Mouse (Mus musculus) stomach, embryonic 16.5 days (tissue): ENCODE data around the gene Olfr368. TPM values are rescaled to one million over a fixed set of nuclear protein-coding genes. Genes with fewer than 3 reads are reported as not detected.

Source experiments
- ATAC-seq: fragments of 200-750 bp; cut with Nextera tagmentation; 2 replicates; pipeline ENCODE4 v1.8.0; 2017; ENCODE audit warnings: moderate number of reproducible peaks, moderate TSS enrichment; ENCODE audit not compliant: insufficient read depth, low FRiP score
- H3K27ac ChIP-seq: fragments of 300-500 bp; sonication (generic); 2 replicates; pipeline ENCODE4 v1.5.1; 2014; ENCODE audit warnings: low read length
- H3K27me3 ChIP-seq: fragments of 300-500 bp; sonication (generic); 2 replicates; pipeline ENCODE4 v1.6.1; 2014; ENCODE audit warnings: low read length, control low read depth, mixed read lengths; ENCODE audit not compliant: control insufficient read depth, insufficient read depth
- H3K36me3 ChIP-seq: fragments of 300-500 bp; sonication (generic); 2 replicates; pipeline ENCODE4 v1.6.1; 2014; ENCODE audit warnings: low read length; ENCODE audit not compliant: control insufficient read depth, insufficient read depth
- H3K4me1 ChIP-seq: fragments of 300-500 bp; sonication (generic); 2 replicates; pipeline ENCODE4 v1.6.1; 2014; ENCODE audit warnings: low read length, control low read depth, mixed read lengths; ENCODE audit not compliant: control insufficient read depth, insufficient read depth
- H3K4me2 ChIP-seq: fragments of 300-500 bp; sonication (generic); 2 replicates; pipeline ENCODE4 v1.6.1; 2014; ENCODE audit warnings: low read depth, low read length, mixed read lengths
- H3K4me3 ChIP-seq: fragments of 300-500 bp; sonication (generic); replicated peaks from 2 replicates; pipeline ENCODE4 v1.5.1; 2014; ENCODE audit warnings: mild to moderate bottlenecking, low read length
- H3K9ac ChIP-seq: fragments of 300-500 bp; sonication (generic); 2 replicates; pipeline ENCODE4 v1.6.1; 2014; ENCODE audit warnings: low read length
- H3K9me3 ChIP-seq: fragments of 300-500 bp; sonication (generic); replicated peaks from 2 replicates; pipeline ENCODE4 v1.6.1; 2016; ENCODE audit warnings: low read length, control low read depth; ENCODE audit not compliant: control insufficient read depth
- WGBS: fragments of 180-500 bp; shearing (Covaris S2); extraction: QIAGEN DNeasy Blood & Tissue Kit; methylation state at CpG from one replicate; pipeline ENCODE4 v1.1.7; 2014; 5-methylcytosine and 5-hydroxymethylcytosine counted together
- polyA plus RNA-seq: library from polyadenylated mRNA; unstranded; fragments of >200 nt; fragmentation: Nextera tagmentation; extraction: Ambion mirVana; gene quantifications from 2 replicates; pipeline ENCODE4 v1.2.1, GENCODE M21; 2015

The Olfr368 gene
- polyA plus RNA-seq, result not detected in 2 replicates

- H3K27me3 ChIP-seq, result no peaks in the 10 kb centered on the region
- no peaks in the 10 kb centered on the region for H3K36me3 ChIP-seq
- H3K4me1 ChIP-seq, result no peaks in the 10 kb centered on the region
- no peaks in the 10 kb centered on the region for H3K9me3 ChIP-seq
- WGBS, result 83% methylated on average over 1 of the region's 1 CpGs
- H3K4me2 ChIP-seq, result no peak within 1 kb of the TSS
- H3K9ac ChIP-seq, result no peak within 1 kb of the TSS
- H3K27ac ChIP-seq, result no peak within 1 kb of the TSS
- ATAC-seq, result no peak
- H3K4me3 ChIP-seq, result no peak within 1 kb of the TSS
Observed at GRCm38 (mm10) chr2:37326215-37326614, at the start of gene Olfr368. TSS of gene Olfr368 (plus strand) at chr2:37326515.

GRCm38 (mm10) chr2:37333321-37333720 is 7.0 kb downstream of the Olfr368 start:
- WGBS, result 80% methylated on average over 2 of the region's 2 CpGs

GRCm38 (mm10) chr2:37338497-37339187 is 12.3 kb downstream of the Olfr368 start:
- no peak overlapping the region for H3K4me2 ChIP-seq
- no peaks in the 10 kb centered on the region for H3K27me3 ChIP-seq
- ATAC-seq, result no peak
- H3K9ac ChIP-seq, result no peak overlapping the region
- no peaks in the 10 kb centered on the region for H3K36me3 ChIP-seq
- H3K27ac ChIP-seq, result no peak overlapping the region
- WGBS, result 52% methylated on average over 10 of the region's 10 CpGs
- no peaks in the 10 kb centered on the region for H3K9me3 ChIP-seq
- no peak overlapping the region for H3K4me3 ChIP-seq
- no peaks in the 10 kb centered on the region for H3K4me1 ChIP-seq

More at GRCm38 (mm10) chr2:37333321-37333720, 7.0 kb downstream of the Olfr368 start:
- ATAC-seq, result no peak; the same call in 1 of the 2 replicates
- H3K9ac ChIP-seq, result no peak overlapping the region
- no peaks in the 10 kb centered on the region for H3K9me3 ChIP-seq
- no peak overlapping the region for H3K4me3 ChIP-seq
- H3K4me1 ChIP-seq, result no peaks in the 10 kb centered on the region
- no peak overlapping the region for H3K4me2 ChIP-seq
- H3K27ac ChIP-seq, result no peak overlapping the region
- H3K36me3 ChIP-seq, result no peaks in the 10 kb centered on the region
- no peaks in the 10 kb centered on the region for H3K27me3 ChIP-seq

- ATAC-seq, result no peak
- H3K4me3 ChIP-seq, result no peak overlapping the region
- H3K9ac ChIP-seq, result no peak overlapping the region
- H3K4me2 ChIP-seq, result no peak overlapping the region
- WGBS, result 90% methylated on average over 7 of the region's 7 CpGs
- peaks cover 37% of the 10 kb centered on the region for H3K36me3 ChIP-seq
- no peaks in the 10 kb centered on the region for H3K9me3 ChIP-seq
- no peak overlapping the region for H3K27ac ChIP-seq
- no peaks in the 10 kb centered on the region for H3K27me3 ChIP-seq
- H3K4me1 ChIP-seq, result no peaks in the 10 kb centered on the region
Observed at GRCm38 (mm10) chr2:37351671-37352070, 25.4 kb downstream of the Olfr368 start.

- no peak overlapping the region for H3K4me2 ChIP-seq
- no peak overlapping the region for H3K27ac ChIP-seq
- no peak for ATAC-seq
- H3K4me1 ChIP-seq, result peaks cover 3% of the 10 kb centered on the region; the same call in 1 of the 2 replicates
- H3K36me3 ChIP-seq, result peaks cover 31% of the 10 kb centered on the region
- no peaks in the 10 kb centered on the region for H3K9me3 ChIP-seq
- H3K4me3 ChIP-seq, result no peak overlapping the region
- H3K27me3 ChIP-seq, result no peaks in the 10 kb centered on the region
- no peak overlapping the region for H3K9ac ChIP-seq
- WGBS, result 91% methylated on average over 5 of the region's 5 CpGs
Observed at GRCm38 (mm10) chr2:37355571-37355970, 29.3 kb downstream of the Olfr368 start.

- ATAC-seq, result peak; percentile 99
- H3K4me1 ChIP-seq, result peaks cover 3% of the 10 kb centered on the region; the same call in 1 of the 2 replicates
- peak within 1 kb of the TSS; percentile 100 for H3K27ac ChIP-seq
- H3K27me3 ChIP-seq, result no peaks in the 10 kb centered on the region
- peaks cover 15% of the 10 kb centered on the region; the same call in 1 of the 2 replicates for H3K36me3 ChIP-seq
- H3K4me2 ChIP-seq, result peak within 1 kb of the TSS; percentile 83
- H3K9me3 ChIP-seq, result no peaks in the 10 kb centered on the region
- under 1% methylated on average over 42 of the region's 42 CpGs for WGBS
- peak within 1 kb of the TSS; percentile 92 for H3K9ac ChIP-seq
- peak within 1 kb of the TSS; percentile 89 for H3K4me3 ChIP-seq
Observed at GRCm38 (mm10) chr2:37358633-37359540, 32.6 kb downstream of the Olfr368 start, which contains the start of gene Pdcl. TSS of gene Pdcl (minus strand) at chr2:37359332.

- Histone ChIP-seq H3K27ac (no peak overlapping the region), H3K4me2 (peak overlapping the region; percentile 83), H3K9ac (no peak overlapping the region), H3K4me1 (peaks cover 3% of the 10 kb centered on the region; the same call in 1 of the 2 replicates), H3K4me3 (no peak overlapping the region), H3K36me3 (peaks cover 9% of the 10 kb centered on the region; the same call in 1 of the 2 replicates), H3K9me3 (no peaks in the 10 kb centered on the region), H3K27me3 (no peaks in the 10 kb centered on the region)
- ATAC-seq, result no peak
- 85% methylated on average over 2 of the region's 2 CpGs for WGBS
Observed at GRCm38 (mm10) chr2:37359908-37360307, 33.6 kb downstream of the Olfr368 start.

- no peaks in the 10 kb centered on the region for H3K36me3 ChIP-seq
- no peaks in the 10 kb centered on the region for H3K9me3 ChIP-seq
- H3K4me3 ChIP-seq, result no peak overlapping the region
- no peak overlapping the region for H3K27ac ChIP-seq
- no peak overlapping the region for H3K4me2 ChIP-seq
- 87% methylated on average over 2 of the region's 2 CpGs for WGBS
- H3K9ac ChIP-seq, result no peak overlapping the region
- ATAC-seq, result no peak
- H3K4me1 ChIP-seq, result no peaks in the 10 kb centered on the region
- no peaks in the 10 kb centered on the region for H3K27me3 ChIP-seq
Observed at GRCm38 (mm10) chr2:37370651-37371050, 44.3 kb downstream of the Olfr368 start.

GRCm38 (mm10) chr2:37376018-37376417 is 49.7 kb downstream of the Olfr368 start:
- no peak overlapping the region for H3K4me3 ChIP-seq
- H3K27me3 ChIP-seq, result no peaks in the 10 kb centered on the region
- no peak overlapping the region for H3K4me2 ChIP-seq
- H3K27ac ChIP-seq, result no peak overlapping the region
- no peak for ATAC-seq
- H3K9me3 ChIP-seq, result no peaks in the 10 kb centered on the region
- no peak overlapping the region for H3K9ac ChIP-seq
- H3K36me3 ChIP-seq, result peaks cover 4% of the 10 kb centered on the region
- no peaks in the 10 kb centered on the region for H3K4me1 ChIP-seq
- 97% methylated on average over 1 of the region's 1 CpGs for WGBS
